Mouse (Mus musculus) embryonic fibroblast, embryonic 13.5 days (primary cell): ENCODE data around the gene Nos3.

Experiments used
- CTCF ChIP-seq: IDR thresholded peaks from 2 replicates; pipeline ENCODE4 v1.5.1; 2011; ENCODE audit warnings: mild to moderate bottlenecking, control low read depth, low read length, moderate library complexity, borderline replicate concordance; ENCODE audit not compliant: insufficient read depth
- POLR2A ChIP-seq: IDR thresholded peaks from 2 replicates; pipeline ENCODE4 v1.6.1; 2011; ENCODE audit warnings: low read depth, mild to moderate bottlenecking, control low read depth, low read length, moderate library complexity

DNA sequence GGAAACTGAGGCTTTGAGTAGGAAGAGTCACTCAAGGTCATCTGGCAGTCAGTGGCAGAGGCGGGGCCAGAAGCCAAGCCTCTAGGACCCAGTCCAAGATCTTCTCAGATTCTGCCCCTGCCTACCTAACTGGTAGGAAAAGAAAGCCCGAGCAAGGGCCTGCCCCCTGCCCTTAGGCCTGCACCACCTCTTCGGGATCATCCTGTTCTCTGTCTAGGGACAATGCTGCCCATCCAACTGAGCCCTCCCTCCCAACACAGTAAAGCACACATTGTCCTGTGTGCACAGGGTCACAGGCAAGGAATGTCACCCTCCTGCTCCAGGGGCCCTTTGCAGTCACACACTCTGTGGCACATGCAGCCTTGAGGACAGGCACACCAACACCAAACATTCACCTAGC, 14.5 kb upstream of the Nos3 start:
- no peak for TF ChIP-seq POLR2A
- no peak for TF ChIP-seq CTCF
